Mouse (Mus musculus): ENCODE measurements at regions not wholly inside any gene's neighbourhood (a gene's known extent, or its start where the extent isn't known, plus 50 kb on each side); places are given as distances from the start of the nearest gene placed in this dataset.

GRCm38 (mm10) chr11:110868319-110868718, 99.5 kb upstream of the Kcnj16 start:
- no peaks in the 10 kb centered on the region for H3K27me3 ChIP-seq (ENCODE audit: control insufficient read depth, insufficient read depth, low read length)
- no peak overlapping the region for H3K4me3 ChIP-seq (replicated peaks; ENCODE audit: insufficient read depth, low read depth, low read length)
- no peak for DNase-seq
- H3K27ac ChIP-seq (ENCODE audit: insufficient read depth, low read length), result no peak overlapping the region
- 87% methylated on average over 3 of the region's 3 CpGs for WGBS
- TF ChIP-seq POLR2A (IDR thresholded peaks at IDR 0.05; ENCODE audit: borderline replicate concordance, insufficient read depth, low read length) (no peak), CTCF (IDR thresholded peaks at IDR 0.05; ENCODE audit: borderline replicate concordance, insufficient read depth, low read depth, low read length) (no peak)
- H3K4me1 ChIP-seq (ENCODE audit: control insufficient read depth, insufficient read depth, low read length), result no peaks in the 10 kb centered on the region

GRCm38 (mm10) chr11:110870133-110870532, 97.7 kb upstream of the Kcnj16 start:
- DNase-seq, result no peak
- TF ChIP-seq CTCF (IDR thresholded peaks at IDR 0.05; ENCODE audit: borderline replicate concordance, insufficient read depth, low read depth, low read length) (no peak), POLR2A (IDR thresholded peaks at IDR 0.05; ENCODE audit: borderline replicate concordance, insufficient read depth, low read length) (no peak)
- Histone ChIP-seq H3K4me3 (replicated peaks; ENCODE audit: insufficient read depth, low read depth, low read length) (no peak overlapping the region), H3K27ac (ENCODE audit: insufficient read depth, low read length) (no peak overlapping the region), H3K27me3 (ENCODE audit: control insufficient read depth, insufficient read depth, low read length) (no peaks in the 10 kb centered on the region), H3K4me1 (ENCODE audit: control insufficient read depth, insufficient read depth, low read length) (no peaks in the 10 kb centered on the region)
- 94% methylated on average over 2 of the region's 2 CpGs for WGBS

DNA sequence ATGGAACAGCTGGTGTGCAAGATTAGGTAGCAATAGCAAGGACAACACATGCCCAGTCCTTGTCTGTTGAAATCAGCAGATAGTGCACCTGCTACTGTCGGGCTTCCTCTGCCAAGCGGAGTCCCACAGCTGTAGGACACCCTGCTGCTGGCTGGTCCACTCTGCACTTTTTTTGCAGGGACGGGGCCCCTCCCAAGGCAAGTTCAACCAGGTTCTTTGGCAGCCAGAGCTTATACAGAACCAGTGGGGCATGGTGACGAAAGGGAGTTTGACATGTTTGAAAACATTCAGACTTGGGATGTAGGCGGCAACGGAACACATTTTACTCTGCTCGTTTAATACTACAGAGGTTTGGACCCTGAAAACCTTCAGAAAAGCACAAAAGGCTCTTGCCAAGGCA, 93.2 kb upstream of the Kcnj16 start:
- 11% methylated on average over 7 of the region's 7 CpGs for WGBS
- Histone ChIP-seq H3K4me1 (ENCODE audit: control insufficient read depth, insufficient read depth, low read length) (no peaks in the 10 kb centered on the region), H3K27ac (ENCODE audit: insufficient read depth, low read length) (no peak overlapping the region), H3K27me3 (ENCODE audit: control insufficient read depth, insufficient read depth, low read length) (no peaks in the 10 kb centered on the region), H3K4me3 (replicated peaks; ENCODE audit: insufficient read depth, low read depth, low read length) (no peak overlapping the region)
- TF ChIP-seq CTCF (IDR thresholded peaks at IDR 0.05; ENCODE audit: borderline replicate concordance, insufficient read depth, low read depth, low read length) (no peak), POLR2A (IDR thresholded peaks at IDR 0.05; ENCODE audit: borderline replicate concordance, insufficient read depth, low read length) (no peak)
- no peak for DNase-seq

DNA sequence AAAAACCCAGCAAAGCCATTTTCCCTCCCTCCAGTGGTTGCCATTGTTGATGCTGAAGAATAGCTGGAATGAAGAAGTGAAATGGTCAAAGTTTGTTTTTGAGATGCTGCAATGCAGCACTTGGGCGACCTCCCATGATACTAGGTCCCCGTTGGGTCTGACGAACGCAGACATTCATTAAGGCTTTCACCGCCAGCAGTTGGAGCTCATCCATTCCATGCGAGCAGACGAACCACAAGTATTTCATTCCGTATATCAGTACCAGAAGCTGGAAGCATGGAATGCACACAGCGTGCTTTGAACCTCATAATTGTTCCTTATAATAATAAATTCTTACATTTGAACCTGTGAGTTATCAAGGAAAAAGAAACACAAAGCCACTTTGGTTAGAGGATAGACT, 86.9 kb upstream of the Kcnj16 start:
- H3K4me3 ChIP-seq (replicated peaks; ENCODE audit: insufficient read depth, low read depth, low read length), result no peak overlapping the region
- no peak overlapping the region for H3K27ac ChIP-seq (ENCODE audit: insufficient read depth, low read length)
- H3K4me1 ChIP-seq (ENCODE audit: control insufficient read depth, insufficient read depth, low read length), result no peaks in the 10 kb centered on the region
- no peak for TF ChIP-seq CTCF (IDR thresholded peaks at IDR 0.05; ENCODE audit: borderline replicate concordance, insufficient read depth, low read depth, low read length)
- TF ChIP-seq POLR2A (IDR thresholded peaks at IDR 0.05; ENCODE audit: borderline replicate concordance, insufficient read depth, low read length), result no peak
- DNase-seq, result no peak
- WGBS, result 72% methylated on average over 9 of the region's 9 CpGs
- H3K27me3 ChIP-seq (ENCODE audit: control insufficient read depth, insufficient read depth, low read length), result no peaks in the 10 kb centered on the region

GRCm38 (mm10) chr11:110889354-110890151, 78.3 kb upstream of the Kcnj16 start:
- Histone ChIP-seq H3K27me3 (ENCODE audit: control insufficient read depth, insufficient read depth, low read length) (no peaks in the 10 kb centered on the region), H3K4me1 (ENCODE audit: control insufficient read depth, insufficient read depth, low read length) (no peaks in the 10 kb centered on the region), H3K4me3 (replicated peaks; ENCODE audit: insufficient read depth, low read depth, low read length) (no peak overlapping the region), H3K27ac (ENCODE audit: insufficient read depth, low read length) (no peak overlapping the region)
- 94% methylated on average over 3 of the region's 3 CpGs for WGBS
- no peak for DNase-seq
- TF ChIP-seq CTCF (IDR thresholded peaks at IDR 0.05; ENCODE audit: borderline replicate concordance, insufficient read depth, low read depth, low read length) (no peak), POLR2A (IDR thresholded peaks at IDR 0.05; ENCODE audit: borderline replicate concordance, insufficient read depth, low read length) (no peak)

- TF ChIP-seq CTCF (IDR thresholded peaks at IDR 0.05; ENCODE audit: borderline replicate concordance, insufficient read depth, low read depth, low read length) (no peak), POLR2A (IDR thresholded peaks at IDR 0.05; ENCODE audit: borderline replicate concordance, insufficient read depth, low read length) (no peak)
- no peak for DNase-seq
- Histone ChIP-seq H3K4me3 (replicated peaks; ENCODE audit: insufficient read depth, low read depth, low read length) (no peak overlapping the region), H3K27me3 (ENCODE audit: control insufficient read depth, insufficient read depth, low read length) (no peaks in the 10 kb centered on the region), H3K27ac (ENCODE audit: insufficient read depth, low read length) (no peak overlapping the region), H3K4me1 (ENCODE audit: control insufficient read depth, insufficient read depth, low read length) (no peaks in the 10 kb centered on the region)
- WGBS, result 77% methylated on average over 3 of the region's 3 CpGs
Observed at GRCm38 (mm10) chr11:110890411-110890810, 77.4 kb upstream of the Kcnj16 start.

DNA sequence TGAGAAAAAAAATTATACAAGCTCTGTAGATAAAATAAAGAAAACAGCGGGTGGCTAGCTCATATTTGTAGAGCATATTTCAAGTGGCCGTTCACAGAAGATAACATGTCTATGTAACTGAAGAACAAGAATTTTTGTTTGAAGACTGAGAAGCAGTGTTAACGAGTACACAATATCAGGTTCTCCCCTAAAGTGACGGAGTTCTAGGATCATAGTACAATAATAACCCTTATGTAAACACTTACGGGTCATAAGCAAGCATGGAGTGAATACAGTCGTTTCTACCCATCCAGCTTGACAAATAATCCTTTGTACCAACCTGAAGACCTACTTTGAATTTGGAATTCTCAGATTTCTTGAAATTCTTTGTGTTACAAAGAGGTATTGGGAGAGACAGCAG, 64.9 kb upstream of the Kcnj16 start:
- WGBS, result 88% methylated on average over 6 of the region's 6 CpGs

More for the DNA sequence above, 64.9 kb upstream of the Kcnj16 start:
- H3K4me3 ChIP-seq (replicated peaks; ENCODE audit: insufficient read depth, low read depth, low read length), result no peak overlapping the region
- no peak for TF ChIP-seq CTCF (IDR thresholded peaks at IDR 0.05; ENCODE audit: borderline replicate concordance, insufficient read depth, low read depth, low read length)
- TF ChIP-seq POLR2A (IDR thresholded peaks at IDR 0.05; ENCODE audit: borderline replicate concordance, insufficient read depth, low read length), result no peak
- H3K27ac ChIP-seq (ENCODE audit: insufficient read depth, low read length), result no peak overlapping the region
- H3K27me3 ChIP-seq (ENCODE audit: control insufficient read depth, insufficient read depth, low read length), result no peaks in the 10 kb centered on the region
- no peak for DNase-seq
- no peaks in the 10 kb centered on the region for H3K4me1 ChIP-seq (ENCODE audit: control insufficient read depth, insufficient read depth, low read length)

Measured in cerebellum, adult 2 months (tissue).